Mouse (Mus musculus): ENCODE results near the gene Hoxd9. TPM values are rescaled to one million over a fixed set of nuclear protein-coding genes. Genes with fewer than 3 reads are reported as not detected.

The Hoxd9 gene
- total and polyA plus RNA-seq, 2 experiments from 2014 or later: 0.12 to 0.84 TPM

DNA sequence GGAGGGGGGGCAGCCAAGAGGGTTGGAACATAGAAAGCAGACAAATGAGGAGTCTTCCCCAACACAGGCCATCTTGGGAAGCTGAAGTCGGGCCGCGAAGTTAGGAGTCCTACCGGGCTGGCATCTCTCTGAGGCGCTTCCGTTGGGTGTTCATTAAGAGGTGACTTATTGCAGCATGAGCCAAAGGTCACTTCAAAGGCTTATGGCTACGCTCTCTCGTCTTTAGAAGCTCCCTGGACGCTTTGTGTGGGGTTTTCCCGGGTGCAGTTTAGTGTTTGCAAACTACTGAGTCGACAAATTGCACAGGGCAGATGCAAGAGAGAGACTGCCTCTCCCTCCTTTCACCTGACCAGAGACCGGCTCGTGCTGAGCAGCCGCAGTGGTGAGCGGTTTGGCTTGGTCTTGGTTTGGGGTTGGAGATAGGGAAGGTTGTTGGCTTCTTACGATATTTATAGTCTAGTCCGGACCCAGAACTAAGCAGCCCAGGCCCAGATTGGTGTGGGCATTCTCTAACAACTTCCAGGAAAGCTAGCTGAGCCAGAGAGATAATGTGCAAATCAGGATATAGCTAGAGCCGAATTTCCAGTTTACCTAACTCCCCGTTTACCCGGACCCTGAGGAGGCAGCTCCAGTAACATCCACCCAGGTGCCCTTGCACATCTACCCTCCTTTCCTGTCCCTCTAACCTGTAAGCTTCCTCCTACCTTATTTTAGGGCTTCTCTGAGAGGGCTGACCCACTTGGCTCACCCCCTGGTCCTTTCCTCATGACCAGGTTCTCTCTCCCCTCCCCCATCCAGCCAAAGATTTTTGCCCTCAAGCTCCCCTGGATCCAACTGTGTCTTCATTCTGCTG, 41.3 kb downstream of the Hoxd9 start:
- no peak for DNase-seq (ENCODE audit: low spot score)
- Histone ChIP-seq H3K9ac (replicated peaks; ENCODE audit: low read depth, low read length) (no peak overlapping the region), H3K27ac (ENCODE audit: low read depth) (no peak overlapping the region), H3K4me1 (ENCODE audit: control insufficient read depth, insufficient read depth) (no peaks in the 10 kb centered on the region), H3K4me2 (ENCODE audit: low read depth, low read length) (no peak overlapping the region), H3K4me3 (ENCODE audit: low read depth, low read length) (no peak overlapping the region), H3K27me3 (ENCODE audit: control insufficient read depth, insufficient read depth, low read length) (peaks cover 99% of the 10 kb centered on the region), H3K36me3 (replicated peaks; ENCODE audit: control insufficient read depth, insufficient read depth, low read length) (no peaks in the 10 kb centered on the region), H3K9me3 (replicated peaks; ENCODE audit: control insufficient read depth, low read length) (no peaks in the 10 kb centered on the region)
- 3% methylated on average over 20 of the region's 20 CpGs for WGBS
- no peak for ATAC-seq (ENCODE audit: insufficient read depth, low read depth)
- TF ChIP-seq EP300 (IDR thresholded peaks at IDR 0.05; ENCODE audit: low read depth) (no peak), CTCF (IDR thresholded peaks at IDR 0.05; ENCODE audit: low read depth) (no peak)

DNA sequence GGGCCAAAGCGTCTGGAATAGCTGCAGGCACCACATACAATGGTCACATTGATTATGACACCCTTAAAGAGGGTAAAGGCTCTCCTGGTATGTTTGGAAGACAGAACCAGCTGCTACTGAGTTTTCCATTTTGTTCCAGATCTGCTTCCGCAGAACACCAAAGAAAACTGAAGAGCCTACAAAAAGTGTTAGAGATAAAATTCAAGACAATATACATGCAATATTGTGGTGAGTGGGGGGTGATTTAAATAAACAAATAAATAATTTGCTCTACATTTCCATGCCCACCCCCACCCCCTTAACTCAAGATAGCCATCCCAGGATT, 41.9 kb downstream of the Hoxd9 start:
- Histone ChIP-seq H3K4me2 (ENCODE audit: low read depth, low read length) (no peak overlapping the region), H3K4me3 (ENCODE audit: low read depth, low read length) (no peak overlapping the region), H3K9me3 (replicated peaks; ENCODE audit: control insufficient read depth, low read length) (no peaks in the 10 kb centered on the region), H3K27me3 (ENCODE audit: control insufficient read depth, insufficient read depth, low read length) (peaks cover 99% of the 10 kb centered on the region), H3K27ac (ENCODE audit: low read depth) (no peak overlapping the region), H3K9ac (replicated peaks; ENCODE audit: low read depth, low read length) (no peak overlapping the region), H3K36me3 (replicated peaks; ENCODE audit: control insufficient read depth, insufficient read depth, low read length) (no peaks in the 10 kb centered on the region), H3K4me1 (ENCODE audit: control insufficient read depth, insufficient read depth) (no peaks in the 10 kb centered on the region)
- ATAC-seq (ENCODE audit: insufficient read depth, low read depth) (no peak), DNase-seq (ENCODE audit: low spot score) (no peak)
- TF ChIP-seq CTCF (IDR thresholded peaks at IDR 0.05; ENCODE audit: low read depth) (no peak), EP300 (IDR thresholded peaks at IDR 0.05; ENCODE audit: low read depth) (no peak)
- 9% methylated on average over 2 of the region's 2 CpGs for WGBS

DNA sequence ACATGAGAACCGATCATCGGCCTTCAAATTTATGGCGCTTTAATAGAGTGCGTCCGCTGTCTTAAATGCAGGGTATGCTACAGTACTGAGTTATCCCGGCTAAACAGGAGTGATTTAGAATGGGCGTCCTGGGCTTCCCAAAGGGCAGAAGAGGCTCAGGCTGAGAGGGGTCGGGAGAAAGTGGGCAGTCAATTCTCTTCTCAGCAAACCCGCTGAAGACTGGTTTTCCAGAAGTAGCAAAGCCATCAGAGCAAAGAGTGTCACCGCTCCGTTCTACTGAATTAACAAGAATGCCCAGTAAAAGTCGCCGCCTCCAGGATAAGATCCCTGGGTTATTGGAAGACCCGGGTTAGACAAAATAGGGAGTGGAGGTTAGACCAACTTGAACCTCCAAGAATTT, 42.3 kb downstream of the Hoxd9 start:
- no peak overlapping the region for H3K4me3 ChIP-seq (ENCODE audit: low read depth, low read length)
- H3K36me3 ChIP-seq (replicated peaks; ENCODE audit: control insufficient read depth, insufficient read depth, low read length): no peaks in the 10 kb centered on the region
- peaks cover 99% of the 10 kb centered on the region for H3K27me3 ChIP-seq (ENCODE audit: control insufficient read depth, insufficient read depth, low read length)
- no peaks in the 10 kb centered on the region for H3K9me3 ChIP-seq (replicated peaks; ENCODE audit: control insufficient read depth, low read length)
- H3K4me1 ChIP-seq (ENCODE audit: control insufficient read depth, insufficient read depth): no peaks in the 10 kb centered on the region
- no peak for DNase-seq (ENCODE audit: low spot score)
- no peak overlapping the region for H3K27ac ChIP-seq (ENCODE audit: low read depth)
- ATAC-seq (ENCODE audit: insufficient read depth, low read depth): no peak
- H3K9ac ChIP-seq (replicated peaks; ENCODE audit: low read depth, low read length): no peak overlapping the region
- WGBS: 6% methylated on average over 14 of the region's 14 CpGs
- TF ChIP-seq EP300 (IDR thresholded peaks at IDR 0.05; ENCODE audit: low read depth): no peak
- TF ChIP-seq CTCF (IDR thresholded peaks at IDR 0.05; ENCODE audit: low read depth): no peak
- H3K4me2 ChIP-seq (ENCODE audit: low read depth, low read length): no peak overlapping the region

GRCm38 (mm10) chr2:74740311-74741091, 43.0 kb downstream of the Hoxd9 start:
- Histone ChIP-seq H3K36me3 (replicated peaks; ENCODE audit: control insufficient read depth, insufficient read depth, low read length) (no peaks in the 10 kb centered on the region), H3K4me1 (ENCODE audit: control insufficient read depth, insufficient read depth) (no peaks in the 10 kb centered on the region), H3K27ac (ENCODE audit: low read depth) (no peak overlapping the region), H3K9ac (replicated peaks; ENCODE audit: low read depth, low read length) (no peak overlapping the region), H3K4me3 (ENCODE audit: low read depth, low read length) (no peak overlapping the region), H3K9me3 (replicated peaks; ENCODE audit: control insufficient read depth, low read length) (no peaks in the 10 kb centered on the region), H3K4me2 (ENCODE audit: low read depth, low read length) (no peak overlapping the region), H3K27me3 (ENCODE audit: control insufficient read depth, insufficient read depth, low read length) (peaks cover 99% of the 10 kb centered on the region)
- ATAC-seq (ENCODE audit: insufficient read depth, low read depth) (no peak), DNase-seq (ENCODE audit: low spot score) (no peak)
- WGBS: 3% methylated on average over 43 of the region's 43 CpGs
- no peak for TF ChIP-seq EP300 (IDR thresholded peaks at IDR 0.05; ENCODE audit: low read depth)
- no peak for TF ChIP-seq CTCF (IDR thresholded peaks at IDR 0.05; ENCODE audit: low read depth)

DNA sequence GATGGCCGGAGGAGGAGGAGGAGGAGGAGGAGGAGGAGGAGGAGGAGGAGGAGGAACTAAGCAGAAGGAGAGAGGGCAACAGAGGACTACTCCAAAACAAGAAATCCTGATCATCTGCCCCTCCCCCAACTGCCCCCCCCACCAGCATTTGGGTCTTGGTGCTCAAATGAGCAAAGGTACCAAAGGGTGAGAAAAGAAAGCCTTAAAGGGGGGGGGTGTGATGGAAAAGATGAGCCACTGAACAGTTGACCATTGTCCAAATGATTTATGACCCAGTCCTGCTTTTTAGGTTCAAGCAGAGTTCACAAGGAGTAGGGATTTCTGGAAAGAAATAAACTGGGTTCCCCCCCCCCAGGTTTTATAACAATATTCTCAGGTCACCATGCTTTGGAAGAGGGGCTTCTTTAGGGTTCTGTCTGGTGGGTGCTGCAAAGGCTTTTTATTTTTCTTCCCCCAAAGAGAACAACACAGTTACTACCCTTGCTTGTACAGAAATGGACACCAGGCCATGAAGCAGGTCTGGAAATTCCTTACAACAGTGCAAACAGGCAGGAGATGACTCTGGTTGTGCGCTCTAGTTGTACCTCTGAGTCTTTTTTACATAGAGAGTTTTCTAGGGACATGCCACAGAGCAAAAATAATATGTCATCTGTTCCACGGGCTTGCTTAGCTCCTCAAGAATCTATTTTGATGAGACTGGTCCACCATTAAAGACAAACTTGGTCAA, 43.9 kb downstream of the Hoxd9 start:
- Histone ChIP-seq H3K9ac (replicated peaks; ENCODE audit: low read depth, low read length) (no peak overlapping the region), H3K27ac (ENCODE audit: low read depth) (no peak overlapping the region), H3K36me3 (replicated peaks; ENCODE audit: control insufficient read depth, insufficient read depth, low read length) (no peaks in the 10 kb centered on the region), H3K4me3 (ENCODE audit: low read depth, low read length) (no peak overlapping the region), H3K27me3 (ENCODE audit: control insufficient read depth, insufficient read depth, low read length) (peaks cover 99% of the 10 kb centered on the region), H3K9me3 (replicated peaks; ENCODE audit: control insufficient read depth, low read length) (no peaks in the 10 kb centered on the region), H3K4me1 (ENCODE audit: control insufficient read depth, insufficient read depth) (no peaks in the 10 kb centered on the region), H3K4me2 (ENCODE audit: low read depth, low read length) (no peak overlapping the region)
- ATAC-seq (ENCODE audit: insufficient read depth, low read depth) (no peak), DNase-seq (ENCODE audit: low spot score) (no peak)
- WGBS: 52% methylated on average over 2 of the region's 3 CpGs
- TF ChIP-seq EP300 (IDR thresholded peaks at IDR 0.05; ENCODE audit: low read depth) (no peak), CTCF (IDR thresholded peaks at IDR 0.05; ENCODE audit: low read depth) (no peak)

Measured in heart, postnatal 0 days (tissue).